Mouse (Mus musculus) lung, adult 2 months (tissue): ENCODE measurements around the gene Spred1.

Experiments used
- CTCF ChIP-seq: fragments of 200-500 bp; IDR thresholded peaks from 2 replicates; pipeline ENCODE4 v1.5.1; 2011; ENCODE audit warnings: mild to moderate bottlenecking, low read length, control low read depth; ENCODE audit not compliant: insufficient read depth
- POLR2A ChIP-seq: fragments of 200-500 bp; IDR thresholded peaks from 2 replicates; pipeline ENCODE4 v1.6.1; 2011; ENCODE audit warnings: low read depth, mild to moderate bottlenecking, control low read depth, low read length, borderline replicate concordance; ENCODE audit errors: extremely low read depth

DNA sequence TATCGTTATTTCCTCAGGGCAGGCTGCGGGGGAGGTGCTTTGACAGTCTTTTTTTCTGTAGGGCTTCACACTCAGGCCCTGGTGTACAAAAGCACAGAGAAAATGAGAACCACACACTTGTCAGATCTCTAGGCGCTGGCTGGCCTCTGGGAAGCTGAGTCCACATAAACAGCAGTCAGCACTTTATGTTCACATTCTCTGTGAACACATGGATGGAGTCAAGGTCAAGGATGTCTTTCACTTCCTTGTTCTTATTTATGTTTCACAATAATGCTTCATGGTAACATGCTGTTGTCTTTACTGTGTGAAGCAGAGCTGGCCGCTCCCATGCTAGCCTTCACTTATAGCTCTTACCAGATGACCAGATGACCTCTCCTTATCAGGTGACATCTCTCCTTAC is 13.1 kb upstream of the Spred1 start:
- TF ChIP-seq CTCF: no peak
- TF ChIP-seq POLR2A: no peak
